Mouse (Mus musculus): Measurements from ENCODE around the gene Tas2r110. TPM values are rescaled to one million over a fixed set of nuclear protein-coding genes. Genes with fewer than 3 reads are reported as not detected.

Tas2r110 gene
- total RNA-seq (2015; ENCODE audit: low replicate concordance) (not detected in 2 replicates), total RNA-seq (2017; ENCODE audit: low replicate concordance) (not detected in 2 replicates)

- ATAC-seq (replicated peaks; ENCODE audit: low FRiP score, poor library complexity, severe bottlenecking), result no peak
Measured at GRCm38 (mm10) chr6:132867708-132868107, at the start of gene Tas2r110. Tas2r110 (plus strand) TSS chr6:132868008.

- ATAC-seq (replicated peaks; ENCODE audit: low FRiP score, poor library complexity, severe bottlenecking), result no peak
Measured at GRCm38 (mm10) chr6:132846842-132847241, 21.0 kb upstream of the Tas2r110 start, which contains the start of gene Tas2r123. Tas2r123 (plus strand) TSS chr6:132847142.

GRCm38 (mm10) chr6:132855138-132855537 is 12.7 kb upstream of the Tas2r110 start, which contains the start of gene Tas2r116:
Tas2r116 (plus strand) TSS chr6:132855438.
- no peak for ATAC-seq (replicated peaks; ENCODE audit: low FRiP score, poor library complexity, severe bottlenecking)

- no peak for ATAC-seq (replicated peaks; ENCODE audit: low FRiP score, poor library complexity, severe bottlenecking)
Measured at GRCm38 (mm10) chr6:132892711-132893110, 24.9 kb downstream of the Tas2r110 start, which contains the start of gene Tas2r113. Tas2r113 (plus strand) TSS chr6:132893011.

GRCm38 (mm10) chr6:132909351-132909750 is 41.5 kb downstream of the Tas2r110 start, which contains the start of gene Tas2r125:
Tas2r125 (plus strand) TSS chr6:132909651.
- ATAC-seq (replicated peaks; ENCODE audit: low FRiP score, poor library complexity, severe bottlenecking), result no peak

Other genes starting within 250 kb of the Tas2r110 start
- gene A630073D07Rik, start 216.5 kb upstream of the Tas2r110 start, total RNA-seq (2015; ENCODE audit: low replicate concordance), result not detected in 2 replicates
- not detected in 2 replicates for gene A630073D07Rik, start 216.5 kb upstream of the Tas2r110 start, total RNA-seq (2017; ENCODE audit: low replicate concordance)
- not detected in 2 replicates for gene Tas2r120, start 211.1 kb upstream of the Tas2r110 start, total RNA-seq (2015; ENCODE audit: low replicate concordance)
- not detected in 2 replicates for gene Tas2r120, start 211.1 kb upstream of the Tas2r110 start, total RNA-seq (2017; ENCODE audit: low replicate concordance)
- gene Tas2r121, start 167.0 kb upstream of the Tas2r110 start, total RNA-seq (2015; ENCODE audit: low replicate concordance), result not detected in 2 replicates
- not detected in 2 replicates for gene Tas2r121, start 167.0 kb upstream of the Tas2r110 start, total RNA-seq (2017; ENCODE audit: low replicate concordance)
- gene Tas2r122, start 156.1 kb upstream of the Tas2r110 start, total RNA-seq (2015; ENCODE audit: low replicate concordance), result not detected in 2 replicates
- gene Tas2r122, start 156.1 kb upstream of the Tas2r110 start, total RNA-seq (2017; ENCODE audit: low replicate concordance), result not detected in 2 replicates
- not detected in 2 replicates for gene Tas2r115, start 130.0 kb upstream of the Tas2r110 start, total RNA-seq (2015; ENCODE audit: low replicate concordance)
- not detected in 2 replicates for gene Tas2r115, start 130.0 kb upstream of the Tas2r110 start, total RNA-seq (2017; ENCODE audit: low replicate concordance)
- gene Tas2r124, start 113.3 kb upstream of the Tas2r110 start, total RNA-seq (2015; ENCODE audit: low replicate concordance), result not detected in 2 replicates
- not detected in 2 replicates for gene Tas2r124, start 113.3 kb upstream of the Tas2r110 start, total RNA-seq (2017; ENCODE audit: low replicate concordance)
- not detected in 2 replicates for gene Tas2r102, start 105.9 kb upstream of the Tas2r110 start, total RNA-seq (2015; ENCODE audit: low replicate concordance)
- gene Tas2r102, start 105.9 kb upstream of the Tas2r110 start, total RNA-seq (2017; ENCODE audit: low replicate concordance), result not detected in 2 replicates
- not detected in 2 replicates for gene Tas2r136, start 89.8 kb upstream of the Tas2r110 start, total RNA-seq (2015; ENCODE audit: low replicate concordance)
- gene Tas2r136, start 89.8 kb upstream of the Tas2r110 start, total RNA-seq (2017; ENCODE audit: low replicate concordance), result not detected in 2 replicates
- gene Tas2r117, start 65.2 kb upstream of the Tas2r110 start, total RNA-seq (2015; ENCODE audit: low replicate concordance), result not detected in 2 replicates
- not detected in 2 replicates for gene Tas2r117, start 65.2 kb upstream of the Tas2r110 start, total RNA-seq (2017; ENCODE audit: low replicate concordance)
- gene Tas2r123, start 20.9 kb upstream of the Tas2r110 start, total RNA-seq (2015; ENCODE audit: low replicate concordance), result not detected in 2 replicates
- not detected in 2 replicates for gene Tas2r123, start 20.9 kb upstream of the Tas2r110 start, total RNA-seq (2017; ENCODE audit: low replicate concordance)
- not detected in 2 replicates for gene Tas2r116, start 12.6 kb upstream of the Tas2r110 start, total RNA-seq (2015; ENCODE audit: low replicate concordance)
- gene Tas2r116, start 12.6 kb upstream of the Tas2r110 start, total RNA-seq (2017; ENCODE audit: low replicate concordance), result not detected in 2 replicates
- gene Tas2r113, start 25.0 kb downstream of the Tas2r110 start, total RNA-seq (2015; ENCODE audit: low replicate concordance), result not detected in 2 replicates
- gene Tas2r113, start 25.0 kb downstream of the Tas2r110 start, total RNA-seq (2017; ENCODE audit: low replicate concordance), result not detected in 2 replicates
- gene Tas2r125, start 41.6 kb downstream of the Tas2r110 start, total RNA-seq (2015; ENCODE audit: low replicate concordance), result not detected in 2 replicates
- not detected in 2 replicates for gene Tas2r125, start 41.6 kb downstream of the Tas2r110 start, total RNA-seq (2017; ENCODE audit: low replicate concordance)
- not detected in 2 replicates for gene Tas2r129, start 83.1 kb downstream of the Tas2r110 start, total RNA-seq (2015; ENCODE audit: low replicate concordance)
- not detected in 2 replicates for gene Tas2r129, start 83.1 kb downstream of the Tas2r110 start, total RNA-seq (2017; ENCODE audit: low replicate concordance)
- not detected in 2 replicates for gene Tas2r131, start 89.9 kb downstream of the Tas2r110 start, total RNA-seq (2015; ENCODE audit: low replicate concordance)
- not detected in 2 replicates for gene Tas2r131, start 89.9 kb downstream of the Tas2r110 start, total RNA-seq (2017; ENCODE audit: low replicate concordance)
- not detected in 2 replicates for gene Tas2r109, start 113.0 kb downstream of the Tas2r110 start, total RNA-seq (2015; ENCODE audit: low replicate concordance)
- not detected in 2 replicates for gene Tas2r109, start 113.0 kb downstream of the Tas2r110 start, total RNA-seq (2017; ENCODE audit: low replicate concordance)
- gene Tas2r103, start 169.1 kb downstream of the Tas2r110 start, total RNA-seq (2015; ENCODE audit: low replicate concordance), result not detected in 2 replicates
- gene Tas2r103, start 169.1 kb downstream of the Tas2r110 start, total RNA-seq (2017; ENCODE audit: low replicate concordance), result not detected in 2 replicates
- gene Tas2r140, start 187.8 kb downstream of the Tas2r110 start, total RNA-seq (2015; ENCODE audit: low replicate concordance), result not detected in 2 replicates
- not detected in 2 replicates for gene Tas2r140, start 187.8 kb downstream of the Tas2r110 start, total RNA-seq (2017; ENCODE audit: low replicate concordance)
- gene Smim10l1, start 236.9 kb downstream of the Tas2r110 start, total RNA-seq (2015; ENCODE audit: low replicate concordance), result 5.0 and 13.3 TPM in 2 replicates
- 10.9 and 18.4 TPM in 2 replicates for gene Smim10l1, start 236.9 kb downstream of the Tas2r110 start, total RNA-seq (2017; ENCODE audit: low replicate concordance)